Mouse (Mus musculus) E14TG2a.4 (cell line): ENCODE measurements at regions not wholly inside any gene's neighbourhood (a gene's known extent, or its start where the extent isn't known, plus 50 kb on each side); places are given as distances from the start of the nearest gene placed in this dataset.

Source experiments
- CTCF ChIP-seq: conservative IDR thresholded peaks from 2 replicates; pipeline ENCODE4 v1.5.1; 2014; ENCODE audit warnings: low read length
- NANOG ChIP-seq: IDR thresholded peaks from 2 replicates; pipeline ENCODE4 v1.6.1; 2014; ENCODE audit warnings: borderline replicate concordance, low read length, mixed read lengths

DNA sequence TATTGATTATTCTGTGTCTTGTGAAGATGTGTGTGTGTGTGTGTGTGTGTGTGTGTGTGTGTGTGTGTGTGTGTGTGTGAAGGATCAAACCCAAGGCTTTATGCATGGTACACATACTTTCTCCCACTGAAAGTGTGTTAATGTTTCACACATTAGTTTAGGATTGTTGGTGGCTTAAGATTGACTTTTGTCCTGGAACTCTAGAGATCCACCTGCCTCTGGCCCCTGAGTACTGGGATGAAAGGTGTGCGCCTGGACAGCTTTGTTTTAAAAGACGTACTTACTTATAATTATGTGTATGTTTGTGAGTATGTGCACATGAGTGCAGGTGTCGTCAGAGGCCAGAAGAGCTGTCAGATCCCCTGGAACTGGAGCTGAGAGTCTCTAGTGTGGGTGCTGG lies 59.3 kb upstream of the Pias1 start:
- TF ChIP-seq CTCF (no peak), NANOG (no peak)
